Mouse (Mus musculus): ENCODE measurements around the gene Mapk8. TPM values are rescaled to one million over a fixed set of nuclear protein-coding genes. Genes with fewer than 3 reads are reported as not detected.

Mapk8 gene
- polyA plus RNA-seq, 1 experiment from 2014 or later, result 10.3 TPM

DNA sequence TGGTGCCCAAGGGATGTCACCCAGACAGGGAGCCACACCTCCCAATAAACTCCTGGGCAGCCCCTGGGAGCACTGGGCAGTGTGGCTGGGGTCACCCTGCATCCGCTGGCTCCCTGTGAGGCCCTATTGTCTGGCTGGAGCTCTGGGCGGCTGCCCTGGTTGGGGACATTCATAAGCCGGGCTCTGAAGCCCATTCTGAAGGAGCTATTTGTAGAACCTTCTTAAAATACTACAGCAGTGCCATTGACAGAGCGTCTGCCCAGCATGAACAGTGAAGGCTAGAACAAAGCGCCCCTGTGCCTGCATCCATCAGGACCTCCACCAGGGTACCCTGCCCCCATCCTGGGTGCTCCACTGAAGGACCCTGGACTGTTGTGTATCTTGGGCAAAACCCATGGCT is 118.6 kb downstream of the Mapk8 start:
- H3K4me3 ChIP-seq (ENCODE audit: low read length), result no peak overlapping the region
- H3K4me2 ChIP-seq (ENCODE audit: low read depth, low read length), result no peak overlapping the region
- H3K9me3 ChIP-seq (ENCODE audit: control insufficient read depth, low read length), result no peaks in the 10 kb centered on the region
- H3K27me3 ChIP-seq (replicated peaks; ENCODE audit: control insufficient read depth, insufficient read depth, low read length), result no peaks in the 10 kb centered on the region
- no peak for ATAC-seq
- H3K36me3 ChIP-seq (ENCODE audit: control insufficient read depth, insufficient read depth, low read length), result no peaks in the 10 kb centered on the region
- H3K9ac ChIP-seq (ENCODE audit: low read depth, low read length), result no peak overlapping the region
- H3K4me1 ChIP-seq (ENCODE audit: control insufficient read depth, insufficient read depth, low read length), result peaks cover 7% of the 10 kb centered on the region; the same call in 1 of the 2 replicates
- H3K27ac ChIP-seq (ENCODE audit: low read length), result no peak overlapping the region
- WGBS, result 70% methylated on average over 5 of the region's 5 CpGs

Other genes with a start within 250 kb of the Mapk8 start
- gene Arhgap22, start 233.1 kb downstream of the Mapk8 start, polyA plus RNA-seq (2015; fragmentation: Nextera tagmentation; extraction: Ambion mirVana), result 3.0 and 3.6 TPM in 2 replicates
- not detected in 2 replicates for gene Frmpd2, start 24.5 kb upstream of the Mapk8 start, polyA plus RNA-seq (2015; fragmentation: Nextera tagmentation; extraction: Ambion mirVana)
- 0.09 TPM in 1 of 2 replicates, not detected in the other for gene Ptpn20, start 142.0 kb upstream of the Mapk8 start, polyA plus RNA-seq (2015; fragmentation: Nextera tagmentation; extraction: Ambion mirVana)